Comparison of ENCODE assay signal across 21 mouse cellular contexts in genomic region chr2:58169173-58169572, GRCm38 (mm10).
"Had no signal": no experiment of that assay in that cellular context is flagged by ENCODE, and none has a peak within 500 bp of the region (broad histone marks: within the 10 kb centered on the region; RNA-seq: fewer than 3 reads in every experiment).

No protein-coding gene starts in this region.

- H3K9me3 ChIP-seq: kidney, embryonic 15.5 days; limb, embryonic 12.5 days; limb, embryonic 15.5 days; neural tube, embryonic 13.5 days; stomach, embryonic 15.5 days had no signal

- H3K27me3 ChIP-seq: kidney, embryonic 15.5 days; limb, embryonic 12.5 days; limb, embryonic 15.5 days; neural tube, embryonic 13.5 days; stomach, embryonic 15.5 days had no signal

- H3K4me1 ChIP-seq: kidney, embryonic 15.5 days; limb, embryonic 12.5 days; limb, embryonic 15.5 days; stomach, embryonic 15.5 days had no signal

- H3K9ac ChIP-seq: kidney, embryonic 15.5 days; limb, embryonic 12.5 days; limb, embryonic 15.5 days; liver, embryonic 14.5 days; liver, postnatal 0 days; lung, embryonic 14.5 days; neural tube, embryonic 13.5 days; stomach, embryonic 15.5 days had no signal

- H3K27ac ChIP-seq: kidney, embryonic 15.5 days; limb, embryonic 12.5 days; limb, embryonic 15.5 days; liver, embryonic 14.5 days; neural tube, embryonic 13.5 days; stomach, embryonic 15.5 days had no signal

- H3K4me3 ChIP-seq: kidney, embryonic 15.5 days; limb, embryonic 12.5 days; limb, embryonic 15.5 days; neural tube, embryonic 13.5 days; stomach, embryonic 15.5 days had no signal

- DNase-seq: kidney, adult 8-10 months; kidney, postnatal 10 days; kidney, postnatal 36 days; left cerebral cortex, postnatal 4 days; liver, postnatal 0 days; lung, embryonic 14.5 days; lung, postnatal 4 days; midbrain, embryonic 14.5 days; retina, postnatal 1 day; right cerebral cortex, postnatal 25 days; spleen, adult 18-20 months; thymus, postnatal 36 days had no signal

- ATAC-seq: liver, postnatal 0 days; lung, postnatal 0 days had no signal

- H3K4me2 ChIP-seq: kidney, embryonic 15.5 days; limb, embryonic 12.5 days; limb, embryonic 15.5 days; liver, embryonic 11.5 days; lung, embryonic 14.5 days; midbrain, embryonic 11.5 days; neural tube, embryonic 13.5 days; stomach, embryonic 15.5 days had no signal

- H3K36me3 ChIP-seq: kidney, embryonic 15.5 days; limb, embryonic 12.5 days; limb, embryonic 15.5 days; neural tube, embryonic 13.5 days; stomach, embryonic 15.5 days had no signal
